Mouse (Mus musculus): ENCODE results near the gene Cyp1b1. TPM values are rescaled to one million over a fixed set of nuclear protein-coding genes. Genes with fewer than 3 reads are reported as not detected.

Gene Cyp1b1
- polyA plus RNA-seq, 1 experiment from 2014 or later: 3.9 TPM

DNA sequence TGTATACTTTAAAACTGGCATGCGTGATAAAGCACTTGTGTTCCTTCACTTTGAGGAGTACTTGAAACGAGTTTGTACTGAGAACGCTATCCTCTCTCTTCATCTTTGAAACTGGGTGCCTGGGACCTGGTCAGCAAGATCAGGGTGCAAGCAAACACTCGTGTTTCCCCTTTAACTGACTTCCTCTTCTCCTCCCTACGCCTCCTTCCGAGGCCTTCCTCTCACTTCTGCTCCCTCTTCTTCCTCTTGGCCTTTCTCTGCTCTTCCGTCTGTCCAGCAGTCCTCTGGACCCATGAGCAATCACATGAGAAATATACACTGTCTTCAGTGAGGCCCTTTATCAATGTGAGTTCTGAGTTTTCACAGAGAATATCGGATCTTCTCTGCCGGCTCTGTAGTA lies 53.0 kb downstream of the Cyp1b1 start:
- no peaks in the 10 kb centered on the region for H3K9me3 ChIP-seq

GRCm38 (mm10) chr17:79661387-79661786 lies 53.5 kb downstream of the Cyp1b1 start:
- ATAC-seq (ENCODE audit: low FRiP score): no peak
- Histone ChIP-seq H3K27ac (no peak overlapping the region), H3K4me3 (replicated peaks) (no peak overlapping the region), H3K4me2 (no peak overlapping the region), H3K9ac (no peak overlapping the region), H3K36me3 (replicated peaks) (no peaks in the 10 kb centered on the region), H3K4me1 (no peaks in the 10 kb centered on the region), H3K9me3 (no peaks in the 10 kb centered on the region), H3K27me3 (0 out of 2 replicates have a peak, but pooled peaks cover 3% of the 10 kb centered on the region)
- WGBS: 40% methylated on average over 7 of the region's 7 CpGs

More for the DNA sequence above, 53.0 kb downstream of the Cyp1b1 start:
- H3K27me3 ChIP-seq: 0 out of 2 replicates have a peak, but pooled peaks cover 3% of the 10 kb centered on the region
- H3K9ac ChIP-seq: no peak overlapping the region
- no peaks in the 10 kb centered on the region for H3K36me3 ChIP-seq (replicated peaks)
- no peak overlapping the region for H3K4me3 ChIP-seq (replicated peaks)
- no peaks in the 10 kb centered on the region for H3K4me1 ChIP-seq
- H3K4me2 ChIP-seq: no peak overlapping the region
- H3K27ac ChIP-seq: no peak overlapping the region
- WGBS: 85% methylated on average over 9 of the region's 9 CpGs
- no peak for ATAC-seq (ENCODE audit: low FRiP score)

- no peak; the same call in 1 of the 2 replicates for ATAC-seq (ENCODE audit: low FRiP score)
- no peaks in the 10 kb centered on the region for H3K9me3 ChIP-seq
- no peak overlapping the region for H3K27ac ChIP-seq
- no peak overlapping the region for H3K4me2 ChIP-seq
- no peaks in the 10 kb centered on the region for H3K27me3 ChIP-seq
- WGBS: 74% methylated on average over 8 of the region's 8 CpGs
- H3K9ac ChIP-seq: no peak overlapping the region
- no peaks in the 10 kb centered on the region for H3K36me3 ChIP-seq (replicated peaks)
- H3K4me1 ChIP-seq: no peaks in the 10 kb centered on the region
- no peak overlapping the region for H3K4me3 ChIP-seq (replicated peaks)
These were observed 56.0 kb downstream of the Cyp1b1 start for GRCm38 (mm10) chr17:79658863-79659262.

GRCm38 (mm10) chr17:79658452-79658851 lies 56.4 kb downstream of the Cyp1b1 start:
- Histone ChIP-seq H3K4me1 (no peaks in the 10 kb centered on the region), H3K9ac (no peak overlapping the region), H3K4me2 (no peak overlapping the region), H3K27ac (no peak overlapping the region), H3K4me3 (replicated peaks) (no peak overlapping the region), H3K27me3 (no peaks in the 10 kb centered on the region), H3K36me3 (replicated peaks) (no peaks in the 10 kb centered on the region), H3K9me3 (no peaks in the 10 kb centered on the region)
- 60% methylated on average over 3 of the region's 3 CpGs for WGBS
- no peak for ATAC-seq (ENCODE audit: low FRiP score)

- no peaks in the 10 kb centered on the region for H3K27me3 ChIP-seq
- H3K9me3 ChIP-seq: no peaks in the 10 kb centered on the region
- no peak for ATAC-seq (ENCODE audit: low FRiP score)
- H3K36me3 ChIP-seq (replicated peaks): no peaks in the 10 kb centered on the region
- H3K4me3 ChIP-seq (replicated peaks): no peak overlapping the region
- H3K27ac ChIP-seq: no peak overlapping the region
- no peaks in the 10 kb centered on the region for H3K4me1 ChIP-seq
- H3K9ac ChIP-seq: no peak overlapping the region
- H3K4me2 ChIP-seq: no peak overlapping the region
- 75% methylated on average over 9 of the region's 9 CpGs for WGBS
These were observed 57.1 kb downstream of the Cyp1b1 start for GRCm38 (mm10) chr17:79657785-79658184.

DNA sequence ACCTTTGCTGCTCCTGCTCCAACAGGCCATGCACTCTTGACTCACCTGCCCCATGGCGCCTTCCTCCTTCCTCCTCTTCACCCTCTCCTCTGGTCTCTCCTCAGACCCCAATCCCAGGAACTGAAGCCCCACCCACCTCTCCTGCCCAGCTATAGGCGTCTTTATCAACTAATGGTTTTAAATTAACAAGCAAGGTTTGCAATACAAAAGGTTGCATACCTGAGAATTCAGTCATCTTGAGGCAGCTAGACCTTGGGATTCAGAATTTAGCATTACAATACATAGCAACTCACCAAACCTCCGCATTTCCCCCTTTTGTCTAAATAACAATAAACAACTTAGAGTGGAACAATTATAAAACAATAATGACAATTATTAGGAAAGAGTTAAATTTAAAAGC lies 60.7 kb downstream of the Cyp1b1 start:
- Histone ChIP-seq H3K27me3 (no peaks in the 10 kb centered on the region), H3K9me3 (no peaks in the 10 kb centered on the region), H3K27ac (no peak overlapping the region), H3K9ac (no peak overlapping the region), H3K4me2 (no peak overlapping the region), H3K4me1 (no peaks in the 10 kb centered on the region), H3K36me3 (replicated peaks) (no peaks in the 10 kb centered on the region), H3K4me3 (replicated peaks) (no peak overlapping the region)
- ATAC-seq (ENCODE audit: low FRiP score): no peak
- 65% methylated on average over 3 of the region's 3 CpGs for WGBS

DNA sequence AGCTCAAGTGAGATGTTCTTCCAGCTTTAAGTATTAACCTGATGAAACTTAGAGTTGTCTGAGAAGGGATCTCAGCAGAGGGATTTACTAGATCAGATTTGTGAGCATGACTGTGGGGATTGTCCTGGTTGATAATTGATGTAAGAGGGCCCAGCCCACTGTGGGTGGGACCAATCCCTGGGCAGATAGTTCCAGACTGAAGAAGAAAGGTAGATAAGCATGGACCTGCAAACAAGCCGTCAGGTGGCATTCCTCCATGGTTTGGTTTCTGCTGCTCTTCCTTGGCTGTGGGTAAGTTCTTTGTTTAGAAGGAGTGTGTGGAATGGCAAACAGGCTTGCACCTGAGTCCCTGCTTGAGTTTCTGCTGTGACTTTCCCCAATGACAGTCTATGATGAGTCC lies 61.7 kb downstream of the Cyp1b1 start:
- no peak for ATAC-seq (ENCODE audit: low FRiP score)
- H3K4me1 ChIP-seq: no peaks in the 10 kb centered on the region
- no peaks in the 10 kb centered on the region for H3K36me3 ChIP-seq (replicated peaks)
- H3K9ac ChIP-seq: no peak overlapping the region
- H3K4me3 ChIP-seq (replicated peaks): no peak overlapping the region
- H3K4me2 ChIP-seq: no peak overlapping the region
- H3K9me3 ChIP-seq: no peaks in the 10 kb centered on the region
- H3K27ac ChIP-seq: no peak overlapping the region
- H3K27me3 ChIP-seq: no peaks in the 10 kb centered on the region
- WGBS: 89% methylated on average over 1 of the region's 1 CpGs

Other genes starting within 250 kb of the Cyp1b1 start
- 5.3 and 5.4 TPM in 2 replicates for gene Rmdn2, start 103.2 kb downstream of the Cyp1b1 start, polyA plus RNA-seq (2016; fragmentation: Nextera tagmentation; extraction: Ambion mirVana)
- gene Atl2, start 181.1 kb upstream of the Cyp1b1 start, polyA plus RNA-seq (2016; fragmentation: Nextera tagmentation; extraction: Ambion mirVana): 38.1 and 39.7 TPM in 2 replicates